Comparison of ENCODE assay signal across 30 mouse cellular contexts in genomic region chr10:44303648-44304329, GRCm38 (mm10). TPM values are rescaled to one million over a fixed set of nuclear protein-coding genes. Genes with fewer than 3 reads are reported as not detected.
DNase-seq lines count a peak whose midpoint lies in the region; ATAC-seq and TF ChIP-seq lines count a peak whose summit lies in the region.
"Had no signal": no experiment of that assay in that cellular context is flagged by ENCODE, and none has a peak within 500 bp of the region (broad histone marks: within the 10 kb centered on the region; RNA-seq: fewer than 3 reads in every experiment).

No protein-coding gene starts in this region.

- intact Hi-C loops in left cerebral cortex, postnatal 4 days (cut with DNase I), result no loop called here

- peaks cover 9% of the 10 kb centered on the region for H3K36me3 ChIP-seq in midbrain, postnatal 0 days (ENCODE audit: insufficient read depth, low read length)
- H3K36me3 ChIP-seq: stomach, embryonic 15.5 days had no signal

- no peak for ATAC-seq in midbrain, postnatal 0 days (ENCODE audit: low FRiP score)
- ATAC-seq: forebrain, postnatal 0 days; hindbrain, postnatal 0 days; intestine, embryonic 15.5 days; midbrain, embryonic 13.5 days had no signal

- H3K4me1 ChIP-seq in midbrain, postnatal 0 days (ENCODE audit: insufficient read depth, low read length), result no peaks in the 10 kb centered on the region
- H3K4me1 ChIP-seq: embryonic facial prominence, embryonic 10.5 days; embryonic facial prominence, embryonic 15.5 days; forebrain, embryonic 12.5 days; hindbrain, embryonic 12.5 days; intestine, embryonic 15.5 days; midbrain, embryonic 13.5 days; stomach, embryonic 15.5 days had no signal

- H3K9me3 ChIP-seq in midbrain, postnatal 0 days (ENCODE audit: low read length), result no peaks in the 10 kb centered on the region
- H3K9me3 ChIP-seq: embryonic facial prominence, embryonic 10.5 days; embryonic facial prominence, embryonic 15.5 days; forebrain, embryonic 12.5 days; hindbrain, embryonic 12.5 days; intestine, embryonic 15.5 days; midbrain, embryonic 13.5 days; stomach, embryonic 15.5 days had no signal

- no peak overlapping the region for H3K9ac ChIP-seq in midbrain, postnatal 0 days (replicated peaks; ENCODE audit: low read length, poor library complexity, severe bottlenecking)
- H3K9ac ChIP-seq: embryonic facial prominence, embryonic 15.5 days; forebrain, embryonic 12.5 days; forebrain, postnatal 0 days; hindbrain, embryonic 12.5 days; intestine, embryonic 15.5 days; liver, embryonic 14.5 days; midbrain, embryonic 13.5 days; stomach, embryonic 15.5 days had no signal

- DNase-seq in cerebellum, postnatal 25 days, result peak; percentile 61 to 69
- DNase-seq in cerebellum, postnatal 4 days (ENCODE audit: low spot score in 2 of 2), result no peak
- DNase-seq in layer of hippocampus, adult 9-11 months, result peak; percentile 26
- DNase-seq in layer of hippocampus, postnatal 36 days, result no peak
- peak; percentile 37 for DNase-seq in left cerebral cortex, postnatal 4 days
- no peak for DNase-seq in left cerebral cortex, adult 8-10 months (ENCODE audit: low spot score in 2 of 2)
- DNase-seq in midbrain, postnatal 0 days (ENCODE audit: low spot score), result no peak
- DNase-seq: adrenal gland, postnatal 25 days; B cell, adult 2 months; forebrain, postnatal 0 days; gastrocnemius, postnatal 14 days; heart, postnatal 36 days; kidney, adult 2 months; kidney, postnatal 36 days; liver; lung, adult 2 months; lung, postnatal 10 days; right cerebral cortex, postnatal 25 days; thymus, postnatal 14 days had no signal

- H3K27me3 ChIP-seq in midbrain, postnatal 0 days (ENCODE audit: insufficient read depth, low read length), result no peaks in the 10 kb centered on the region
- H3K27me3 ChIP-seq: embryonic facial prominence, embryonic 15.5 days; forebrain, embryonic 12.5 days; hindbrain, embryonic 12.5 days; intestine, embryonic 15.5 days; midbrain, embryonic 13.5 days; stomach, embryonic 15.5 days had no signal

- H3K27ac ChIP-seq in midbrain, postnatal 0 days (ENCODE audit: low read depth, low read length), result no peak overlapping the region
- H3K27ac ChIP-seq: embryonic facial prominence, embryonic 10.5 days; embryonic facial prominence, embryonic 15.5 days; forebrain, embryonic 12.5 days; hindbrain, embryonic 12.5 days; hindbrain, postnatal 0 days; intestine, embryonic 15.5 days; liver, embryonic 14.5 days; macrophage; midbrain, embryonic 13.5 days; stomach, embryonic 15.5 days had no signal

- H3K4me3 ChIP-seq in midbrain, postnatal 0 days (ENCODE audit: low read depth, low read length), result no peak overlapping the region
- H3K4me3 ChIP-seq: embryonic facial prominence, embryonic 10.5 days; embryonic facial prominence, embryonic 15.5 days; forebrain, embryonic 12.5 days; hindbrain, embryonic 12.5 days; intestine, embryonic 15.5 days; midbrain, embryonic 13.5 days; stomach, embryonic 15.5 days had no signal

- 93% methylated on average over 15 of the region's 15 CpGs for WGBS in midbrain, postnatal 0 days

- H3K4me2 ChIP-seq in midbrain, postnatal 0 days (ENCODE audit: low read depth, low read length, poor library complexity, severe bottlenecking), result no peak overlapping the region
- H3K4me2 ChIP-seq: embryonic facial prominence, embryonic 15.5 days; forebrain, embryonic 12.5 days; heart, embryonic 11.5 days; hindbrain, embryonic 12.5 days; intestine, embryonic 15.5 days; midbrain, embryonic 13.5 days; stomach, embryonic 15.5 days had no signal

- TF ChIP-seq CTCF in midbrain, postnatal 0 days (IDR thresholded peaks at IDR 0.05), result no peak

RNA-seq across cellular contexts. Expression of gene Atg5, which starts 35.6 kb away (rescaled TPM):
- total RNA-seq in layer of hippocampus, postnatal 36 days (2021), result 10 to 100 TPM; 23.4 to 23.9 TPM
- total RNA-seq in left cerebral cortex, postnatal 4 days (2021), result 10 to 100 TPM; 20.1 to 25.2 TPM
- total RNA-seq in left cerebral cortex, adult 8-10 months (2022), result 10 to 100 TPM; 18.3 to 21.2 (median 19.2) TPM
- 17.0 and 22.4 TPM in 2 replicates for total RNA-seq in midbrain, postnatal 0 days (2014; rRNA removed)
- 38.7 and 40.0 TPM in 2 replicates for polyA plus RNA-seq in midbrain, postnatal 0 days (2015; fragmentation: Nextera tagmentation; extraction: Ambion mirVana)

Comparison
In these comparisons a context has a peak if more than half of its experiments do, and no peak if none do; other contexts are left out.
1. DNase-seq: peak in cerebellum, postnatal 25 days (2 of 2), layer of hippocampus, adult 9-11 months (single experiment) and left cerebral cortex, postnatal 4 days (single experiment); none in cerebellum, postnatal 4 days (0 of 2), layer of hippocampus, postnatal 36 days (0 of 2), left cerebral cortex, adult 8-10 months (0 of 2) and midbrain, postnatal 0 days (single experiment).